Mouse (Mus musculus) frontal cortex, postnatal 25 days (tissue): ENCODE measurements around the gene Zbtb1.

Experiments
- DNase-seq, 2 experiments: peaks; one replicate each; pipeline ENCODE4 v3.0.0; 2022; ENCODE audit warnings: low spot score in 2 of 2

Gene Zbtb1

GRCm38 (mm10) chr12:76369206-76369977 is 674 bp upstream of the Zbtb1 start, which contains the start of gene Zbtb25:
Gene Zbtb25, minus strand, starts transcription at chr12:76369602.
- DNase-seq = peak; percentile 73 to 78

DNA sequence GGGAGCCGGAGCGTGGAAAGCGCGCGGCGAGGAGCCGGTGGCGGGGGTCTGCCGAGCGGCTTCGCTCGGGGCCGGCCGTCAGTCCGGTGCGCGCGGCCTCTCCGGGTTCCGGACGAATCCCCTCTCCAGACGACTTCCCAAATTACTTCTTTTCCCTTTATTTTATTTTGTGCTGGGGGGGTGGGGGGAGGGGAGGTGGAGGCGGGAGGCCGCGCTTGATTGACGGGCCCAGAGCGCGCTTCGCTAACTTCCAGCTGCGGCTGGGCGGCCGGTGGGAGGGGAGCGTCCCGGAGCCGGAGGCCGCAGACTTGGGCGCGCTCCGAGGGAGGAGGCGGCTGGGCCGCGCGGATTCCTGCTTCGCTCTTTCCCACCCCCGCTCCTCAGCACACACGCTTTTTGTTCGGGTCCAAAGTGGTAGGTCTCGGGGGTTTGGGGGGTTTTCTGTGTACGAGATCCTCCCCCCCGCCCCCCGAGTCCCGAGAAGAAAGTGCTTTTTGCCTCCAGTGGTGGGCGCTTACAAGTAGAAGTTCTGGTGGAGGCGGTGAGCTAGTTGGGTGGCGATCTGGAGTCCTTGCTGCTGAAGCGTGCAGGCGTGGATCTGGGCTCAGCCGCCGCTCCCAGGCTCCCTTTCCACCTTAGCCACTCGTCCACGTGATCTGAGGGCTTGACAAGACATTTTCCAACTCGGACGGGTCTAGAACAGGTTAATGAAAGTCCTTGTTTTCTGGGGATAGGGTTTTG is 935 bp downstream of the Zbtb1 start:
- DNase-seq = peak; percentile 29 to 46

GRCm38 (mm10) chr12:76372046-76372445 is 2.0 kb downstream of the Zbtb1 start:
- no peak for DNase-seq

GRCm38 (mm10) chr12:76372881-76373818 is 3.1 kb downstream of the Zbtb1 start:
- DNase-seq = no peak

DNA sequence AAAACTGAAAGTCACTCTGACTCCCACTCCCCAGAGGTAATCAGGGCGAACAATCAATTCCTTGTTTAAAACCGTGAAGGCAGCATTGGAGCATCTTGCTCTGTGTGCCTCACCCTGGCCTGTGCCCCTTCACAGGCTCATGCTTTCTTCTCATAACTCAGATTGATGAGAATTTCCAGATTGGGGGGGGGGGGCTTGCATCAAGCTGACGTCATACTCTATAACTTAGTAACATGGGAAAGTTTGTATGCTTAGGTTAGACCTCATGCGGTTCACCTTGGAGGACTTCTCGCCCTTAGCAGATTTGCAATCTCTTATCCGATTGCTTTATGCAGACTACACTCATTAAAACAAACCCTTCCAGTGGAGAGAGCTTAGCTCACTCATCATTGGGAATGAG is 3.9 kb downstream of the Zbtb1 start:
- no peak for DNase-seq

GRCm38 (mm10) chr12:76374911-76375310 is 4.8 kb downstream of the Zbtb1 start:
- no peak for DNase-seq

DNA sequence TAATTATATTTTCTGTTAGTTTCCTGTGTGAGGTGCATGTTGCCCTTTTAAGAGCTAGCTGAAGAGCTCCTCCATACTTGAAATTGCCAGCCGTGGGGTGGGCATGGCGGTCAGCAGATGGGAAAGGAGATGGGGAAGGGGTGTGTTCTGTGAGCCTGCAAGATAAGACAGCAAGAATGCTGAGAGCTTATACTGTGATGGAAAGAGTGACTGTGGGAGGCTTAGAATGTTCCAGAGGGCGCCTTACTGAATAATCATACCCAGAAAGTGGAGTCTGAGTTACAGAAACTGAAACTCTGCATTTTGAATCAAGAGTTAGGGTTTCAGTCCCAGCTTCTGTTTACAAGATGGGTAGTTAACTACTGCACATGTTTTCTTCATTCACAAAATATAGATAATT is 5.4 kb downstream of the Zbtb1 start:
- DNase-seq = no peak

DNA sequence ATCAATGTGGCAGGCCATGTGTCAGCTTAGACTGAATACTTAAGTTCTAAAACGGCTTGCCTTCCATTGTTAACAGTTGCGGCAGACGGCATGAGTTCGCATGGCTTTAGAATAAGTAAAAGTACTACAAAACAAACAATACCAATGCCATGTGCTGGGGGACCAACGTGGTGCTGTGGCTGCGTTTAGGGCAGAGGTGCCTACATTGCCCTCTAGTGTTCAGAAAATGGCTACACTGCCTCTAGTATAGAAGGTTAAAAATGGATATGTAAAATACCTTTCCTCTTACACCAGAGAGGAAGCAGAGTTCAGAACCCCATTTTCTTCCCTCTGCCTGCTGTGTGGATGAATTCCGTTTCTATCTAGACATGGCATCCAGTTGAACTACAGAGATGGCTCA is 6.6 kb downstream of the Zbtb1 start:
- DNase-seq = no peak

- DNase-seq = no peak
Observed at GRCm38 (mm10) chr12:76377059-76377458, 7.0 kb downstream of the Zbtb1 start.

GRCm38 (mm10) chr12:76377726-76378125 is 7.7 kb downstream of the Zbtb1 start:
- no peak for DNase-seq

DNA sequence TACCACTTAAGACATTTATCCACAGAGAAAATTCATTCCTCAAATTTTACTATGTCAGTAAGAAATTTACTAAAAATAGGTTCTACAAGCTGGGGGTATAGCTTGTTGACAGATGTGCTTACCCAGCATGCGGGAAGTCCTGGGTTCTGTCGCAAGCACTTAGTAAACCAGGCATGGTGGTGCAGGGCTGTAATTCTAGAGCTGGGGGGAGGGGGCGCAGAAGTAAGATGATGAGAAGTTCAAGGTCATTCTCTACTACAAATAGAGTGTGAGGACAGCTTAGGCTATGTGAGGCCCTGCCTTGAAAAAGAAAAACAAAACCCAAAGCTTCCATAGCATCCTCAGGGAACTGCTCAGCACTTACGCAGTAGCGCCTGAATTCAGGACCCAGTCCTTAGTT is 8.5 kb downstream of the Zbtb1 start:
- DNase-seq = no peak

GRCm38 (mm10) chr12:76380151-76380550 is 10.1 kb downstream of the Zbtb1 start:
- no peak for DNase-seq

DNA sequence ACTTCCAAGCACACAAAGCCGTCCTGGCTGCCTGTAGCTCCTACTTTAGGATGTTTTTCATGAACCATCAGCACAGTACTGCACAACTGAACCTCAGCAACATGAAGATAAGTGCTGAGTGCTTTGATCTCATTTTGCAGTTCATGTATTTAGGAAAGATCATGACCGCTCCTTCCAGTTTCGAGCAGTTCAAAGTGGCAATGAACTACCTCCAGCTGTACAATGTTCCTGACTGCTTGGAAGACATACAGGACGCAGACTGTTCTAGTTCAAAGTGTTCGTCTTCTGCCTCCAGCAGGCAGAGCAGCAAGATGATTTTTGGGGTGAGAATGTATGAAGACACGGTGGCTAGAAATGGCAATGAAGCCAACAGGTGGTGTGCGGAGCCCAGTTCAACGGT is 15.3 kb downstream of the Zbtb1 start:
- no peak for DNase-seq

DNA sequence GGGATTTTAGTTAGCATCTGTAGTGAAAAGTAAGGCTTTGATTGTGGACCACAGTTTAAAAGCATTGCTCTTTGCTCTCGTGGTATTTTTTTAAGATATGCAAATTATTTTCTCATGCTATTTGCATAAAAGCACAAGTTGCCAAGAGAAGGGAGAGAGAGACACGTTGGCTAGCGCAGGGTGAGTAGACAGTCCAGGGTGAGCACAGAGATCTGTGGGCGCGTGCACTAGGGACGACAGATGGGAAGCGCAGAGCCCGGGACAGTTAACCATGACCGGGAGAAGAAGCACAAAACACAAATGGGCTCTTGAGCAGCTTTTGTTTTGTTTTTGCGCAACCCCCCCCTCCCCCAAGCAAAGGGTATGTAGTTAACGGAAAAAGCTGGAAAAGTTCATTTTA is 18.7 kb downstream of the Zbtb1 start:
- DNase-seq = no peak

- no peak for DNase-seq
Observed at GRCm38 (mm10) chr12:76391595-76392271, 21.7 kb downstream of the Zbtb1 start.

GRCm38 (mm10) chr12:76392979-76393378 is 22.9 kb downstream of the Zbtb1 start:
- DNase-seq = no peak

DNA sequence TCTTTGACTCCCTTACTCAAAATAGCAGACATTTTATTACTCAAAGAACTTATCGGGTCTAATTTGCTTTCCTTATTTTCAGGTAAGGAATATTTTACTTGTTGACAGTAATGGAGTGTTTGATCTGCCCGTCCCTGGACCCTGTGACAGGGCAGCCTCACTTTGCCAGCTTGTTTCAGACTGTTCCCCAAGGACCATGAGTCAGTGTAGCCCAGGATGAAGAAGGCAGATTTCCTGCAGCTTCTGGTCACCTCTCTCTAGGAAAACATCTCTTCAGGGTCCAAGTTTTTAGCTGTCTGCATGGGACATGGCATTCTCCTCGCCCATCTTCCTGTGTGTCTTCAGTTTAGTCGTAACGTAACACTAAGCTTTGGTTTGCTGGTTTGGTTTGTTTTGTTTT is 27.2 kb downstream of the Zbtb1 start:
- no peak for DNase-seq

DNA sequence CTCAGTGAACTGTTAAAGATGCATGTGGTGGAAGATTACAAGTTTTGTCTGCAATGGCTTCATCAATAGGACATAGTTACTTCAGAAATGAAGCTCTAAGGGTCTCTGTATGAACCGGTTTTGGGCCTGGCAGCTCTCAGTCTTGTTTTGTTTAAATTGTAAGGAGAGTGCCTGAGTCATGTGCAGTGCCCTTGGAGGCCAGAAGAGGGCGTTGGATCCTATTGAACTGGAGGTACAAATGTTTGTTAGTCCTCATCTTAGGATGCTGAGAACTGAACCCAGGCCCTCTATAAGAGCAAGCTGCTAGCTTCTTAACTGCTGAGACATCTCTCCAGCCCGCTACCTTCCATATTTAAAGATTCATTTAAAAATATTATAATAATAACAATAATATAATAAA is 31.6 kb downstream of the Zbtb1 start:
- DNase-seq = no peak

- no peak for DNase-seq
Observed at GRCm38 (mm10) chr12:76402991-76403885, 33.2 kb downstream of the Zbtb1 start.

DNA sequence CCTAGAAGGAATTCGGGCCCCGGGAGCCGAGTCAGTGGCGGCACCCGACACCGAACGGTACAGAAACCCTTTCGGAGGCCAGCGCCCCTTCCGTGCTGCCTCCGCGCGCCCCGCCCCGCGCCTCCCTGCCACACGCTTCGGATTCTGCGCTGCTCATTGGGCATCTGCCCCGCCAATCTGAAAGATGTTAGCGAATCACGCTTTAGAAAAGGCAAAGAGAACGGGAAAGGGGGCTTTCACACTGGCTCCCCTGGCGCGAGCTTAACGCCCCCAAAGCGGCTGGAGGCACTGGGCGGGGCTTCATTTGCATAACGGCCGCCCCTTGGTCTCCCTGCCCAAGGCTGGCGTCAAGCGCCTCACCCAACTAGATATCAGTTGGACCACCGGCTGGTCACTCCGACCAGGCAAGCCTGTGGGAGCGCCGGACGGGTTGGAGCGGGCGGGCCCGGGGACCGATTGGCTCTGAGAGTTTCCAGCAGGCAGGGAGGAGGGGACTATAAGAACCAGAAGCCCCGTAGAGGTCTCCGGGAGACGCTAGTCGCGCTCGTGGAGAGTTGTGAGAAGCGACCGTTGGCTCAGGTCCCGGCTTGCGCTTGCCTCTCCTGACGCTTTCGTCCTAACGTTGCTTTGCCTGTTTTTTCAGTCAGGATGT is 33.9 kb downstream of the Zbtb1 start, which contains the start of gene Hspa2:
Gene Hspa2 (plus strand): TSS at position 291 of the 652 bp plus-strand sequence.
- DNase-seq = peak; percentile 100
